Mouse (Mus musculus) forebrain, embryonic 12.5 days (tissue): ENCODE data around the gene Tmem132c. TPM values are rescaled to one million over a fixed set of nuclear protein-coding genes. Genes with fewer than 3 reads are reported as not detected.

Experiments used
- ATAC-seq: fragments of 200-750 bp; cut with Nextera tagmentation; 2 replicates; pipeline ENCODE4 v1.8.0; 2017; ENCODE audit warnings: moderate TSS enrichment; ENCODE audit not compliant: low FRiP score
- H3K27ac ChIP-seq: fragments of 300-500 bp; sonication (generic); 2 replicates; pipeline ENCODE4 v1.5.1; 2016; ENCODE audit warnings: mild to moderate bottlenecking
- H3K27me3 ChIP-seq: fragments of 300-500 bp; sonication (generic); 2 replicates; pipeline ENCODE4 v1.6.1; 2016; ENCODE audit warnings: mild to moderate bottlenecking
- H3K36me3 ChIP-seq: fragments of 300-500 bp; sonication (generic); replicated peaks from 2 replicates; pipeline ENCODE4 v1.6.1; 2016; ENCODE audit warnings: mild to moderate bottlenecking
- H3K4me1 ChIP-seq: fragments of 300-500 bp; sonication (generic); 2 replicates; pipeline ENCODE4 v1.6.1; 2016
- H3K4me2 ChIP-seq: fragments of 300-500 bp; sonication (generic); 2 replicates; pipeline ENCODE4 v1.6.1; 2016; ENCODE audit warnings: mild to moderate bottlenecking, moderate library complexity
- H3K4me3 ChIP-seq: fragments of 300-500 bp; sonication (generic); replicated peaks from 2 replicates; pipeline ENCODE4 v1.5.1; 2016; ENCODE audit warnings: mild to moderate bottlenecking
- H3K9ac ChIP-seq: fragments of 300-500 bp; sonication (generic); 2 replicates; pipeline ENCODE4 v1.6.1; 2016; ENCODE audit warnings: mild to moderate bottlenecking
- H3K9me3 ChIP-seq: fragments of 300-500 bp; sonication (generic); 2 replicates; pipeline ENCODE4 v1.6.1; 2016
- WGBS: fragments of 180-500 bp; shearing (Covaris S2); methylation state at CpG from one replicate; pipeline ENCODE4 v1.1.7; 2016; 5-methylcytosine and 5-hydroxymethylcytosine counted together
- polyA plus RNA-seq: library from polyadenylated mRNA; unstranded; fragments of >200 nt; fragmentation: Nextera tagmentation; extraction: Ambion mirVana; gene quantifications from 2 replicates; pipeline ENCODE4 v1.2.1, GENCODE M21; 2016

Gene Tmem132c
- polyA plus RNA-seq, 1 experiment from 2014 or later, result 20.9 TPM

DNA sequence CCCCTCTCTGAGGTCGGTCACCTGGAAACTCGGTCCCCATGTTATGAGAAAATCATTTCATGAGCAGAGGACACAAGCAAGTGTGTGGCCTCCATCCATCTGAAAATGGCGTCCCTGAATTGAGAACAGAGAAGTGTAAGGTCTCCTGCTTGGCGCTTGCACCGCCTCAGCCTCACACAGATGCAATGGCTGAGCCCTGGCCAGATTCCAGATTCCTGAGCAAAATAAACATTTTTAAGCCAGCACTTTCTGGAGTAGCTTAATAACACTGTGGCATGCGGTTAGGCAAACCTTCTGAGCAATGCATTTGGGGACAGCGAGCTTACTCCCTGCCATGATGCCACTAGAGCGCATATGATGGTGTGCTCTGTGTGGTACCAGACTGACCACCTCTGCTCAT lies 48.1 kb downstream of the Tmem132c start:
- Histone ChIP-seq H3K36me3 (no peaks in the 10 kb centered on the region), H3K27me3 (no peaks in the 10 kb centered on the region), H3K4me1 (peaks cover 11% of the 10 kb centered on the region), H3K9ac (no peak overlapping the region), H3K4me3 (no peak overlapping the region), H3K27ac (no peak overlapping the region), H3K4me2 (no peak overlapping the region), H3K9me3 (no peaks in the 10 kb centered on the region)
- 94% methylated on average over 8 of the region's 8 CpGs for WGBS
- no peak for ATAC-seq

DNA sequence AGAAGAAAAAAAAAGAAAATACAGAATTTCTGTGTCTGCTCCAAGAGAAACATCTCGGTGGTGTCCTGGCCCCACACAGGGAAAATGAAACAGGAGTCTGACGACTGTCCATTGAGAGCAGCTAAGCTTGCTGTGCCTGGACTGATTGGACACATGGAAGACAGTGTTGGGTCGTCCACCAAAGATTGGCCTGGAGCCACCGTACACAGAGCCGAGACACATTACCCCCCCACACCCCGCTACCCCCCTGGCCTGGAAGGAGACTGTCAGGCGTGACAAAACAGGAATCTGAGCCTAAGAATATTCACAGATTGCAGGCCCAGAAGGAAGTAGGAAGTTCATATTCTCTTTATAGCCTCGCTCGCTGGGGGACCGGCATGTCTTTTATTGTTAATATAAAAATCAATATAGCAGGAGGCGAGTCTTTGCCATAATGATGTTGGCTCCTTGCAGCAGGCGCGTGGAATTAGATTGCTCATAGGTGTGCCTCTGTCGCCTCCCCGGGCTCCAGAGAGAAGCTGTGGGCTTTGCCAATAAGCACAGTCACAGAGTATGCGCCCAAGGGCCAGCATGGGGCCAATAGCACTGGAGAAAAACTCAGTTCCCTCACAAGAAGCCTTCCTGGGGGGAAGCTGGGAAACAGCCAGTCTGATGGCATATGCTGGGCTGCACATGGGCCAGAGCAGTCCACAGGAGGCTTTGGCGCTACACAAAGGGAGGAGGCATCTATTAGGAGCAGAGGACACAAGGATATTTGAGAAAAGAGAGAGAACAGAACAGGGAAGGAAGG lies 49.0 kb downstream of the Tmem132c start:
- Histone ChIP-seq H3K4me2 (no peak overlapping the region), H3K9ac (no peak overlapping the region)
- ATAC-seq, result no peak

DNA sequence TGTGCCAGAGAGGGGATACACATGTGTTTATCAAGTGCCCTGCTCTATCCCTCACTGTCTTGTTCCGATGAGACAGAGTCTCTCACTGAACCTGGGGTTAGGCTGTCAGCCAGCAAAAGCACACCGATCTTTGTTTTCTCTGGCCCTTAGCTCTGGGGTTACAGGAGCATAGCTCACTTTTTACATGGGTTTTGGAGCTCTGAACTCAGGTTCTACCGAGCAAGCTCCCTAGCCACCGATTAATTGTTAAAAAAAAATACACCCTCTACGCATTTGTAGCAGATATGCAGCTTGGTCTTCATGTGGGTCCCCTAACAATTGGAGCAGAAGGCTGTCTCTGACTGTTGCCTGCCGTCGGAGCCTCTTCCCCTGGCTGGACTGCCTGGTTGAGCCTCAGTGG lies 50.0 kb downstream of the Tmem132c start:
- 83% methylated on average over 7 of the region's 7 CpGs for WGBS
- no peak overlapping the region for H3K4me2 ChIP-seq
- H3K4me3 ChIP-seq, result no peak overlapping the region
- no peaks in the 10 kb centered on the region for H3K27me3 ChIP-seq
- no peak overlapping the region for H3K9ac ChIP-seq
- ATAC-seq, result no peak
- H3K36me3 ChIP-seq, result no peaks in the 10 kb centered on the region
- peaks cover 17% of the 10 kb centered on the region for H3K4me1 ChIP-seq
- H3K27ac ChIP-seq, result no peak overlapping the region
- H3K9me3 ChIP-seq, result no peaks in the 10 kb centered on the region

More for the DNA sequence above, 49.0 kb downstream of the Tmem132c start:
- H3K9me3 ChIP-seq, result no peaks in the 10 kb centered on the region
- no peaks in the 10 kb centered on the region for H3K27me3 ChIP-seq
- no peaks in the 10 kb centered on the region for H3K36me3 ChIP-seq
- H3K27ac ChIP-seq, result peak overlapping the region; percentile 61; the same call in 1 of the 2 replicates
- H3K4me1 ChIP-seq, result peaks cover 13% of the 10 kb centered on the region
- WGBS, result 76% methylated on average over 17 of the region's 17 CpGs
- no peak overlapping the region for H3K4me3 ChIP-seq

DNA sequence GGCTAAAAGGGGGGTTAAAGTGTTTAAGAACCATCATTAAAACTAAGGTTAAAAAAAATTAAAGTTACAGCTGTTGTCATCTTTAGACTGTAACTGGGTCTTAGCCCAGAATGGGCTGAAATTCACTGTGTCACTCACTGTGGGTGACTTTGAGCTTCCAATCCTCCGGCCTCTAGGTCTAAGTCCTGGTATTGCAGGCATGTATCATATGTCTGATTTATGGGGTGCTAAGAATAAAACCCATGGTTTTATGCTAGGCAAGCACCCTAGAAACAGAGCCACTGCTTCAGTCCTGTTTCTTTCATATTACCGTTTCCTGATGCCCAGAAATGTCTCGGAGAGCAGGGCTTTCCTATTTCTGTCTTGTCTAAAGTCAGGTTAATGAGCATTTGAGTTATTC lies 52.1 kb downstream of the Tmem132c start:
- Histone ChIP-seq H3K27ac (no peak overlapping the region), H3K27me3 (0 out of 2 replicates have a peak, but pooled peaks cover 3% of the 10 kb centered on the region), H3K4me2 (no peak overlapping the region), H3K9me3 (no peaks in the 10 kb centered on the region), H3K36me3 (no peaks in the 10 kb centered on the region), H3K9ac (no peak overlapping the region), H3K4me1 (peaks cover 36% of the 10 kb centered on the region), H3K4me3 (no peak overlapping the region)
- 90% methylated on average over 3 of the region's 3 CpGs for whole genome bisulfite sequencing
- no peak for ATAC-seq

DNA sequence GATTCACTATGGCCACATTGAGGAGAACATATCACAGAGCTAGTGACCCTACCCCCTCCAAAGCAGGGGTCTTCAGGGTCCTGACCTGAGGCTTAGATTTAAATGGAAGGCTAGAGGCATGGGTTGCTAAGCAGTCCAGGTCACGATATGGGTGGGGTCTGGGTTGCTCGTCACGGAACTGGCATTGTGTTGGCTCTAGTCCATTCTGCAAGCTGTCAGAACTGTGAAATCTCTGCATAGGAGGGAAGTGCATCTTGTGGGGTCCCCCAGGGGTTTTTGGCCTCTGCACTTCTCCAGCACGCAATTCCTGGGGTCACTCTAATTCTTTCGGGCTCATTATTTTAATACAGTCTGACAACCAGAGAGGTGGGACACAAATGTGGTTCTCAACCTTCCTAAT lies 55.9 kb downstream of the Tmem132c start:
- no peak for ATAC-seq
- H3K9ac ChIP-seq, result no peak overlapping the region
- H3K4me3 ChIP-seq, result no peak overlapping the region
- H3K4me2 ChIP-seq, result no peak overlapping the region
- no peak overlapping the region for H3K27ac ChIP-seq
- 0 out of 2 replicates have a peak, but pooled peaks cover 3% of the 10 kb centered on the region for H3K27me3 ChIP-seq
- H3K36me3 ChIP-seq, result no peaks in the 10 kb centered on the region
- H3K9me3 ChIP-seq, result no peaks in the 10 kb centered on the region
- WGBS, result 34% methylated on average over 5 of the region's 5 CpGs
- H3K4me1 ChIP-seq, result peaks cover 50% of the 10 kb centered on the region

DNA sequence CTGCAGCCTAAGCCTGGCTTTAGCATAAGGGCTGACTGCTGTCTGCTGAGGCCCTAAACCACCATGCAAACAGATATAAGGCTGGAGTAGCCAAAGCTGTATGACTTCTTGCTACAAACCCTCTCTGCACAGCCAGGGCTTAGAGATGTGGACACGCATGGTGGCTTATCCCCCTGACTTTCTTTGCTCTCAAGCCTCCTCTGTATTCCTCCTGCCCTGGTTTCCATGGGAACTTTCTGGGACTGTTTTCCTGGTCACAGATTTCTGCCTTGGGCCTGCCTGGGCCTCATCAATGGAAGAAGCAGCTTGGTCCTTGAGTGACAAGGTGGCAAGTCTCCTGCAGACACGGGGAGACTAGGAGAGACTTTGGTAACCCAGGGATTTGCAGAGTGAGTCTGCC lies 56.5 kb downstream of the Tmem132c start:
- Histone ChIP-seq H3K4me1 (peaks cover 50% of the 10 kb centered on the region), H3K27me3 (0 out of 2 replicates have a peak, but pooled peaks cover 3% of the 10 kb centered on the region), H3K9ac (no peak overlapping the region), H3K4me2 (no peak overlapping the region), H3K4me3 (no peak overlapping the region), H3K36me3 (no peaks in the 10 kb centered on the region), H3K9me3 (no peaks in the 10 kb centered on the region), H3K27ac (no peak overlapping the region)
- ATAC-seq, result no peak
- 9% methylated on average over 2 of the region's 2 CpGs for WGBS

DNA sequence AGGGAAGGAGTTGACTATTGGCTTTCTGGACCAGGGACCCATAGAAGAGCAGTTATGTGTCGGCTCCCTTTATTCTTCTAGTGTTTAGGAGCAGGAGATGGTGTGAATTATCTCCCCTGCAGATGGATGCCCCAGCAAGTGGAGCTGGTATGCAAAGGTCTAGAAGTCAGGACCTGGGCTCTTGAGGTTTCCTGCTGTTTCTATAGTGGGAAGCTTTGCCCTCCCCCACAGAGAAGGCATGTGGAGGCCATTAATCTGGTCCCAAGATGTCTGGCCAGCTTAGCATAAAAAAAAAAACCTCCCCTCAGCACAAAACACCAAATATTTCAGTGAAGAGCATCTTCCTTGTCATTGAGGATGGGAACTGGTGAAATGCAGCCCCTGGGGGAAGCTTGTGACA lies 57.4 kb downstream of the Tmem132c start:
- H3K27ac ChIP-seq, result no peak overlapping the region
- no peak overlapping the region for H3K9ac ChIP-seq
- WGBS, result 13% methylated on average over 1 of the region's 1 CpGs
- no peaks in the 10 kb centered on the region for H3K9me3 ChIP-seq
- 0 out of 2 replicates have a peak, but pooled peaks cover 3% of the 10 kb centered on the region for H3K27me3 ChIP-seq
- H3K4me3 ChIP-seq, result no peak overlapping the region
- H3K36me3 ChIP-seq, result no peaks in the 10 kb centered on the region
- ATAC-seq, result no peak
- peaks cover 50% of the 10 kb centered on the region for H3K4me1 ChIP-seq
- H3K4me2 ChIP-seq, result no peak overlapping the region

DNA sequence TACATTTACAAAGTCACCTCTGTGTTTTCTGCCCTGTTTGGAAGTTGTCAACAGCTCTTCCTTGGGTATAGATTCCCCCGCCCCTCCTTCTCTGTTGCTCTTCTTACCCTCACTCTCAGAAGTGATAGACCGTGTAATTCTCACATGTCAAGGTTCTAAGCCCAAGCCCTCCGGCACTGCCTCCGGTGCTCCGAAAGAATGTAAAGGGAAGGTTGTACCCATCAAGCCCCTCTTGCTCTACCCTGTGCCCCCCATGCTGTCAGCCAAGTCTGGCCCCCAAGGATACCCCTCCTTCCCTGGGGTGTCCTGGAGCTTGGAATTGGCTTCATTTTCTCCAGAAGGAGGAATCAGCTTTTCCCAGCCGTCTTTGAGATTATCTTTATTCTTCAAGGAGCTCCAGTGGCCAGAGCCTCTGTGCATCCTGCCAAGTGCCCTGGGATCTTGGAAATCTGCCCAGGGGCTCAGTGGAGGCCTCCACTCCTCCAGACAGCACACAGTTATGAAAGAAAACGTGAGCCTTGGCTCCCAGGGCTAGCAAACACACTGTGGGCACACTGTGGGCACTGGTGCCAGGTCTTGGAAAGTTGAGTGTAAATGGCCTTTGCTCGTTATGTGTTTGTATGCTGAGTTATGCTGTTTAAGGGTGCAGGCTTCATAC lies 59.1 kb downstream of the Tmem132c start:
- H3K4me3 ChIP-seq, result no peak overlapping the region
- 0 out of 2 replicates have a peak, but pooled peaks cover 3% of the 10 kb centered on the region for H3K27me3 ChIP-seq
- H3K27ac ChIP-seq, result peak overlapping the region; percentile 64; the same call in 1 of the 2 replicates
- no peaks in the 10 kb centered on the region for H3K36me3 ChIP-seq
- H3K9me3 ChIP-seq, result no peaks in the 10 kb centered on the region
- no peak overlapping the region for H3K4me2 ChIP-seq
- H3K4me1 ChIP-seq, result peaks cover 47% of the 10 kb centered on the region
- WGBS, result 57% methylated on average over 8 of the region's 8 CpGs
- no peak for ATAC-seq
- H3K9ac ChIP-seq, result no peak overlapping the region; the same call in 1 of the 2 replicates

DNA sequence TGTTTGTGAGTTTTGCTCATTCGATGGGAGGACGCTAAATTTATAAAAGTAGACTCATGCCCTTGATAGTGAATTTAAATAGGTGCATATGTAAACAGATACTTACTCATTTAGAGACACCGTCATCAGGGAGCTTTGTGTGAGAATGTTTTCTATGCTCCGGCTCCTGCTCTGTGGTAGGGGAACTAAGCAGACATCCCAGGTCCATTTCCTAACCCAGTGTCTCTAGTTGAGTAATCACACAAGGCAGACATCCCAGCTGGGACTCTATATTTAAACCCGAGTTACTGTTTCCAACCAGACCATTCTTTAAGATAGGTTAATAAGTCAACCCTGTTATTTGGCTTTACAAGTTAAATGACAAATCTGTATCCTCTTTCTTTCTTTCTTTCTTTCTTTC lies 63.7 kb downstream of the Tmem132c start:
- ATAC-seq, result no peak
- Histone ChIP-seq H3K4me3 (no peak overlapping the region), H3K36me3 (no peaks in the 10 kb centered on the region), H3K4me1 (peaks cover 9% of the 10 kb centered on the region), H3K4me2 (no peak overlapping the region), H3K27me3 (no peaks in the 10 kb centered on the region), H3K9ac (no peak overlapping the region), H3K27ac (no peak overlapping the region), H3K9me3 (no peaks in the 10 kb centered on the region)
- 63% methylated on average over 5 of the region's 5 CpGs for WGBS

DNA sequence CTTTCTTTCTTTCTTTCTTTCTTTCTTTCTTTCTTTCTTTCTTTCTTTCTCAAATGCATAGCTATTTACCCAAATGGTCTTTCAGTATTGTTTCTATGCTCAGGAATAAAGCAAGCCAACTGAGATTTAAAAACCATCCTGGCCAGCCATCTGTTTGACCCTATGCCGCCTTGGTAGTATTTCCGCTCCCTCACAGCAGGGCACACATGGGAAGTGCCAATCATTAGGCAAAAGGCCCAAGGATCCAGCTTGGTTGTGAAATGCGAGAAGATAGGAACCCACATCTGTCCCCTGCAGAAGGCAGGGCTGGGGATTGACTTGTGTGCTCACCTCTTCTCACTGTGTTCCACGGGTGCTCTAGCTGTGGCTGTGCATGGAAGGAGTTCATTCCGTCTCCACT lies 64.1 kb downstream of the Tmem132c start:
- H3K9me3 ChIP-seq, result no peaks in the 10 kb centered on the region
- no peaks in the 10 kb centered on the region for H3K36me3 ChIP-seq
- H3K27me3 ChIP-seq, result no peaks in the 10 kb centered on the region
- H3K27ac ChIP-seq, result no peak overlapping the region
- H3K4me3 ChIP-seq, result no peak overlapping the region
- ATAC-seq, result no peak
- 36% methylated on average over 5 of the region's 5 CpGs for WGBS
- no peak overlapping the region for H3K9ac ChIP-seq
- peaks cover 7% of the 10 kb centered on the region for H3K4me1 ChIP-seq
- H3K4me2 ChIP-seq, result no peak overlapping the region

DNA sequence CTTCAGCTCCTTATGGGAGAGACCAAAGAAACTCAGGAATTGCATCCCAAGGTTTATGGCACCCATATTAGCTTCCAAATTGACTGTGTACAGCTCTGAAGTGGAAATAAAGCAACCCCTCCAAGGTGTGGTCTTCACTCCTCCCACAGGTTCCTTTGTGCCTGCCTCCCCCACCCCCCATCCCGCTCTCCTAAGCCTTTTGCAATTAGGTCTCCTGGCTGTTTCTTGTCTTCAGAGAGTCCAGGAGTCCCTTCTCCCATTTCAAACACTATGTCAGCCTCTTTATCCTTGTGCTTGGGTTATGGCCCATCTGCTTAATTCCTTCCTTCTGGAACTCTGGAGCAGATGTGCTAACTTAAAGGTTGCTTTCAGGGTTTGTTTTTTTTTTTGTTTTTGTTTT lies 65.1 kb downstream of the Tmem132c start:
- H3K36me3 ChIP-seq, result no peaks in the 10 kb centered on the region
- H3K9ac ChIP-seq, result no peak overlapping the region
- H3K4me2 ChIP-seq, result no peak overlapping the region
- no peak overlapping the region for H3K4me3 ChIP-seq
- H3K4me1 ChIP-seq, result peaks cover 7% of the 10 kb centered on the region
- no peaks in the 10 kb centered on the region for H3K27me3 ChIP-seq
- no peaks in the 10 kb centered on the region for H3K9me3 ChIP-seq
- WGBS, result 53% methylated on average over 1 of the region's 1 CpGs
- ATAC-seq, result no peak
- no peak overlapping the region for H3K27ac ChIP-seq

DNA sequence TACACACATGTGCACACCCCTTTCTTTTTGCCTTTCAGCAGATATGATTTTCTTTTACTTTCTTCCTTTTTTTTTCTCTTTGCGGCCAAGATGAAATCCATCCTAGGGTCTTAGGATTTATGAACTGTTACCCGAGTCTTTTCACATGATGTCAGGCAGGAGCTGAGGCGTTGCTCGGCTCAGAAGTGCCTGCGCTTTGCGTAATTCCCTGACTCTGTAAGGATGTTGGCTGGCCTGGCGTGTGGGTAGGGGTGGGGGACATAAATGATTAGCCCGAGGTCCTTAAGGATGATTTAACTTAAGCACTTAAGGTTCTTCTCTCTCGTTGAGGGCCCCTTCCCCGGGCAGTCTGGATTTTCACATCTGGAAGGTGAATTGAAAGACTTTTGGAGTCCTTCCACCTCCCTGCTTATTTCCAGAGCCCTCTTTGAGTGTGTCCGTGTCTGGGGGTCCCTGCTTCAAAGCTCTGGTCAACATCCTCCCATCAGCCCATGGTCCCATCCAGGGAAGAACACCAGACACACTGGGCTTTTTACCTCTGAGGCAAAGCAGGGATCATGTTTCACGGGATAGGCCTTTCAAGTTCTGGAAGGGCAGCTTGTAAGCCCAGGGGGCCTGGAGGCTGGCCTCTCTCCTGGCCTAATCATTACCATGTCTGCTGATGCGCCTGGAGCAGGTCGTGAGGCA lies 68.9 kb downstream of the Tmem132c start:
- H3K27ac ChIP-seq, result no peak overlapping the region
- no peaks in the 10 kb centered on the region for H3K36me3 ChIP-seq
- H3K9ac ChIP-seq, result no peak overlapping the region
- no peaks in the 10 kb centered on the region for H3K9me3 ChIP-seq
- WGBS, result 47% methylated on average over 14 of the region's 14 CpGs
- ATAC-seq, result no peak
- H3K4me1 ChIP-seq, result peaks cover 7% of the 10 kb centered on the region
- H3K4me2 ChIP-seq, result no peak overlapping the region
- H3K27me3 ChIP-seq, result no peaks in the 10 kb centered on the region
- no peak overlapping the region for H3K4me3 ChIP-seq
